Mouse (Mus musculus): ENCODE results near the gene Uap1.

The Uap1 gene

DNA sequence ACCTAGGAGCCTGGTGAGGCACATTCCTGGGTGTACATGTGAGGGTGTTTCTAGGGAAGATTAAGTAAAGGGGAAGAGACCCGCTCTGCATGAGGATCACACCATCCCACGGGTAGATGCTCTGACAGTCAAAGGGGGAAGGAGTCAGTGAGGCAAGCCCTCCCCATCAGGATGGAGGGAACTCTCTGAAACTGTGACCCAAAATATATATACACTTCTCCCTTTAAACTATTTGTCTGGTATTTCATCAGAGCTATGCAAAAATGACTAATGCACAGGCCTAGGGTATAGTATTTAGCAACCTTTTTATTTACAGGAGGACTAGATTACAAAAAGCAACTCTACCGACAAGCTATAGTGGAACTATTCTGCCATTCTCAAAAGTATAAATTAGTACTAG, 9.8 kb downstream of the Uap1 start:
- no peak for DNase-seq (ENCODE audit: low spot score in 2 of 2)

DNA sequence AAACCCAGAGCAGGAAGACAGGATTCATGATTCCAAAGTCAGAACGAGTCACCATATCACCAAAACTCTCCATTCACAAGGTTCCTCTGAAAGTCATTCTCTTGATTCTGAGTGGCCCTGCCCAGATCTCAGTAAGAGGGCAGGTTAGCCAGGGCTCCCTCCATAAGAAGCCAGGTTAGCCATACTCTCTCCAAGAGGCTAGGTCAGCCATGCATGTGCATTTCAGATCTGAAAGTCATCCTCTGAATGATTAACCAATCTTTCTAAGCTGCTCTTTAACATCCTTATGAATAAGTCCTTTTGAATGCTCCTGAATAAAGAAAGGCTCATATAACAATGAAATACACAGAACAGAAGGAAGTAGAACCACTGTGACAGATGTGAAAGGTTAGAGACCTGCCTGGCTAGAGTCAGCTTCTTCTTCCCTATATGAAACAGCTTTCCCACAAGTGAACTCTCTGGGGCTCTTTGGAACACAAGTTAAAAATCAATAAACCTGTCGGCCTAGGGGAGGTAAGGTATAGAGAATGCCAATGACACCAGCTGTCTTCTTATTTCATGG, 10.6 kb downstream of the Uap1 start:
- DNase-seq (ENCODE audit: low spot score in 2 of 2): no peak

DNA sequence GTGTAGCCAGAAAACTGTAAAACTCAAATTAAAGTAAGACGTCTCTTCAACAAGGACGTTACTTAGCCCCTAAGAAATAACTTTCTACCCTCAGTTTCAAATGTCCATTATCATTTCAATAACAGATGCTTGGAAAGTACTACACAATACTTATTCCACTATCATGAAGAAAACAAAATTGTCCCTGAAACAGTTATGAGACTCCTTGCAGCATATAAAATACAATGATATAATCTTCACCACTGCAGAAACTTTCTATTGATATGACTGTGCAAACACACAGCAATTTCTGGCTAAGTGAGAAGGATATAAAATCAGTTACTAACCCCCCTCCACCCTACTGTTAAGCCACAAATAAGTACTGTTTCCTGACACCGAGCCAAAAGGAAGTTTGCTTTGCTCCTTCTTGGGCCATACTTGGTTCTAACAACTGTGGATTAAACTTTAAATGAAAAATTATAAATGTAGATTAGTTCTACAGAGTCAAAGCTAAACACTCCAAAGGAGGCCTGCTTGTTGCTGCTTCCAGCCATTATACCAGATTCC, 11.3 kb downstream of the Uap1 start:
- no peak for DNase-seq (ENCODE audit: low spot score in 2 of 2)

DNA sequence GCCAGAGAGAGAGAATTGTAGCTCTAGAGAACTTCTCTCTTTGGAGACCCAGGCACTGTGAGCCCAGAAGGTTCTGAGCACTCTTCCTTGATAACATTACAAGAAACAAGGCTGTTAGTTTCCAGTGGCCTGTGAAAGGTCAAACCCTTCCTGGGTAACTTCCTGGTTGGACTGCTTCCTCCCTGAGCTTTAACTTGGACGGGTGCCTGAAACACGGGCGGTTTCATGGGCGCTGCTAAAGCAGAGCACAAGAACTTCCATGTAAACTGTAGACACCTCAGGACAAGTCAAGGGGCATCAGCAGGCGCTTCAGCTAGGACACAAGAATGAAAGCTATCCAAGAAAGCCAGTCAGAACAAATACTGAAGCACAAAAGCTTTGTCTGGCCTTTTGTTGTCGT, 12.9 kb downstream of the Uap1 start:
- no peak for DNase-seq (ENCODE audit: low spot score in 2 of 2)

DNA sequence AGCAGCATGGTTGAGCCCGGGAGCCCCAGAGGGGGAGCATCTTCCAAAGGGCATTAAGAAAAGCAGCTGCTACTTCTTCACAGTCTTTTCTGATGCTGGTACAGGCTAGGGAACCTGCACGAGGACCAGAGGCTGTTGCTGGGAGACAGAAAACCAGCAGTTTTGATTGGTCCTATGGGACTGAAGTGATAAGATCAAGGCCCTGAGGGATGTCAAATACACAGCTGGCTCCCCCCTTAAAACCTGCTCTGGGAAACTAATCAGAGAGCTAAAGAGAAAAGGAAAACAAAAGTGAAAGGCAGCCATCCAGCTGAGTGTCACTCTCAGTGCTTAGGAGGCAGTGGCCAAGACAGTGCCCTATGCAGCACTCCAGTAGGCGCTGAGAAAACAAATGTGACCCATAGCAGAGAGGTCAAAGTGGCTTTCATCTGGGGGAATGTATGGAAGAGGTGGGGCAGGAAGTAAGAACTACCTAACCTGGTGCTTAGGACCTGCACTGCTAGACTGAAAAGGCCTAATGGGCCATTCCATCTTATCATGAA, 14.3 kb downstream of the Uap1 start:
- no peak for DNase-seq (ENCODE audit: low spot score in 2 of 2)

DNA sequence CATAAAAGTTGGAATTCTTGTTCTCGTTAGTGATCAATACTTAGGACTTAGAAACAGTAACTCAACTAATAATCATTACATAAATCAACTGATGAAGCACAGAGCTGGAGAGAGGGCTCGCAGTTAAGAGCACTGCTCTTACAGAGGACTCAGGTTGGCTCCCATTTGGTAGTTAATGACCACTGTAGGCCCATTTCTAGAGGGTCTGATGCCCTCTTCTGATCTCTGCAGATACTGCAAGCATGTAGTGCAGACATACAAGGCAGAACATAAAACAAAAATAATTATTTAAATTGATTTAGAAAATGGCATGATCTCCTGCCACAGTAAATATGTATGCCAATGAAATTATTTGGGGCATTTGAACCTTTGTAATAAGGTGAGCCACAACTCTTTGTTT, 15.1 kb downstream of the Uap1 start:
- DNase-seq (ENCODE audit: low spot score in 2 of 2): no peak

DNA sequence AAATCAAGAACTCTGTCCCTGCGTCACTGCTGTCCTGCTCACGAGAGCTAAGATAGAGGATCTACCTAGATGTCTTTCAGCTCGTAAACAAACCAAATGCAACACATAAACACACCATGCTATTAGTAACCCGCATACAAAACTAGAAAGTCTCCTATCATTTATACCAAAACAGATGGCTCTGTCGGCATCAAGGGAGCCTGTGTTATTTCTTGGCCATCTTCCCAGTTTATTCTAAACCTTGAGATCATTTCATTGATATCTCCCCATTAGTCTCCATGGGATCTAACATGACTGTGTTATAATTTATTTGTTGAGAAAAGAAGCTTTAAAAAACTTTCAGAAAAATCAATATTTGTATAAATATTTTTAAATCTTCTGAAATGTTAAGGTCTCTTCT, 19.0 kb downstream of the Uap1 start:
- DNase-seq (ENCODE audit: low spot score in 2 of 2): no peak

DNA sequence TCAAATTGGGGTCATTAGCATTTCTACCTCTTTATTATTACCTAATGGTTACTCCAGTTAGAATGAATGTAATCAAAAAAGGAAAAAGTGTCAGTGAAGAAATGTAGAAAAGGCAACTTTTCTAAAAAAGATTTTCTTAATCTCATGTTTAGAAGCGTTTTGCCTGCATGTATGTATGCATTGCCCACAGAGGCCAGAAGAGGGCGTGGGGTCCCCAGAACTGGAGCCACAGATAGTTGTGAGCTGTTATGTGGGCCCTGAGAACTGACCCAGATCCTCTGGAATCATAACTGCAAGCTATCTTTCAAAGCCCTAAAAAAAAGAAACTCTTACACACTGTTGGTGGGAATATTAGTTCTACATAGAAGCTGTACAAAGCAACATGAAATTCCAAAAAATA, 19.5 kb downstream of the Uap1 start:
- no peak for DNase-seq (ENCODE audit: low spot score in 2 of 2)

DNA sequence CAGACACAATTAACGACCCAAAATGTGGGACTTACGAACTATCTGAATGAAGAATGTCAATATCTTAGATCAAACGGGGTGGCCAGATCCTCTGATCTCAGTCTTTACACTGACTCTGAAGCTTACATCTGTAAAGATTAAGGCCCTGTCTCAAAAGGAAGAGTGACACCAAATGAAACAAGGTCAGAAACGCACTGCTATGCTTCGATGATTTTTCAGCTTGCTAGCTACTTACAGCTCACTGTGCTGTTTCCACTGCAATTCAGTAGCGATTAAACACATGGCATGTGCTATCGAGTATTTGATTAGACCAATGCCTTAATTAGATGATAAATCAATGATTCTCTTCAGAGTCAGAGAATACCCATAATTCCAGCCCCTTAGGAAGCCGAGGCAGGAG, 20.8 kb downstream of the Uap1 start:
- DNase-seq (ENCODE audit: low spot score in 2 of 2): no peak

DNA sequence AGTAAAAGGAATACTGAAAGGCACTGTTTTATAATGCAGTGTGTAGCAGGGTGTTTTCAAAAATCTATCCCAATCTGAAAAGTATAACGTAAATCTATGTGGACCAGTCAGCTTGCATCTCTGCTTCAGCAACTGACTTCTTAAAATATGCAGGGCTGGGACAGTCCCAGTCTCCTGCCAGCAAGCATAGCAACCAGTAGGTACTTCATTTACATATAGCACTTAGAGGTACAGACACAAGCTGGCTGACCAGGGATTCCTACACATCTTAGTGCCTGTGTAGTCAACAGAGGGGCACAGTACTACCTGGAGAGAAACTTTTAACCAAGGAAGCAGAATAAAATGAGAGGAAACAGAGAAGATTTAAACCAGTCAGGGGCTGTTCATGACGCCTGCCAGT, 22.2 kb downstream of the Uap1 start:
- peak in 1 of 2 experiments; percentile 9 for DNase-seq (ENCODE audit: low spot score in 2 of 2)

DNA sequence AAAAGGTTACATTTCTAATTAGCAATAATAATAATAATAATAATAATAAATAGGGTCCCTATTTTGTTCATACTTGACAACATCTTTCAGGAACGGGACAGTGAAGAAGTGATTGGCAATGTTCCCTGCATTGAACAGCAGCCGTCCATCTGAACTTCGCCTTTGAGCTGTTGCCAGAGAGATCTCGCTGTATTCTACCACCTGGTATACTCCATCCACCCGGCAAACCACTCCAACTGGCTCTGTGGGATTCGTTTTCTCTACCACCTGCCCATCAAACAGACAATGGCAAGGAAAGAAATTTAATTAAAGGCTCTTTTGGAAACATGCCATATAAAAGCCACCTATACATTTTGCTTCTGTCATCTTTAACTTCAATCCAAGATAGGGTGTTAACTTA, 23.9 kb downstream of the Uap1 start:
- no peak for DNase-seq (ENCODE audit: low spot score in 2 of 2)

DNA sequence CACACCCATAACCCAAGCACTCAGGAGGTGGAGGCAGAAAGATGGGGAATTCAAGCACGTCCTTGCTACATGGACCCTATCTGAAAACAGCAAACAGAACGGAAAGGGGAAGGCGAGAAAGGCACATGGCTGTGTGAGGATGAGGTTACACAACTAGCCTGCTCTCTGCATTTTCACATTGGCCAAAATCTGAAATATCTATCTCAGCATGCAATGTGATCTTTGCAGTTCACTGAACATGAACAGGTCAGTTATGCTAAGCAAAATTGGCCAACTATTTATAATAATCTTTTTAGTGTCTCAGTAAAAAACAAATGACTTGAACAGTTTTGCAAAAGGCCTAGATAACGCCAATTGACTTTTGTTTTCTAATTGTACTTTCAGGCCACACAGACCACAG, 25.0 kb downstream of the Uap1 start:
- no peak for DNase-seq (ENCODE audit: low spot score in 2 of 2)

DNA sequence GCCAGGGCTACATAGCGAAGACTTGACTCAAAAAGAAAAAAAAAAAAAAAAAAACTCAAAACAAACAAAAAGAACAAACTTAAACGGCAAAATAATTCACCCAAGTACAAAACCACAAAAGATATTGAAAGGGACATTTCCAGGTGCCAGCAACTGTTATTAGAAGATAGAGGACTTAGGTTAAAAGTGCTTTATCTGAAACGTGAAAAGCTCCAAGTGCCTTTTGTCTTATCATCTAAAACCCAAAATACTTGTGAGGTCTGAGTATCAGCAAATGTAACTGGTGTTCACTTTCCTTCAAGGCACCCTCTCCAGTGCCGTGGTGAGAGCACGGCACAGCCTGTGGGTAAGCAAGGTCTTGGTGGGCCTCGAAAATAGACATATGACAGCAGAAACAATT, 26.2 kb downstream of the Uap1 start:
- DNase-seq (ENCODE audit: low spot score in 2 of 2): no peak

DNA sequence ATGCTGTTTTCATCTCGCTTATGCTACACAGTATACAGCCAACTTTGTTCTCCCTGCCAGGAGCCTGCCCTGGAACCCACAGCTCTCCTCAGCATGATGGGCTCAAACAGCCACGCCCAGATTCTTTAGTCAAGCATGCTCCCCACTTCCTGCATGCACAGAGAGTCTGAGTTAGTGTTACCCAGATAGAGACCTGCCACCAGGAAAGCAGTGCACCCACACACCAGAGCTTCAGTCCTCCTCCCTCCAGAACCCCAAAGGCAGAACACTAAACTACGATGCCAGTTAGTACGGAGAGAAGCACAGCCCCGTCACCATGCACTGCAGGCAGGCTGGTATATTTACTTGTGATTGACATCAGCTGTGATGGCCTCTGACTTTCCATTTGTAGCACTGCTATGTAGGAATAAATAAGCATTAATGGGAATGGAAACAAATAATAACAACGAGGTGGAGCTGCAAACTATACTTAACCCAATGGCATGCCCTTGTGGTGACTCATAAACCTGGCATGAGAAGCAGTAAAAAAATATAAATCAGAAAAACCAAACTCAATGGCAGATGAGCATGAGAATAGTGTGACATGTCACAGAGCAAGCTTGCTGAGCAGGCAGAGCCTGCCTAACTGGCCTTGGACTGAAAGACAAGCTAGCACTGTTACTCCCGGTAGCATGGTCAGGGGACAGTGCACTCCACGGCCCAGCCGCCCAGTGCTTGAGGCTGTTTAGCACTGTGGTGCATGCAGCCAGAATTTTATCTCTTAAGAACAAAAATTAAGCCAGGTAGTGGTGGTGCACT, 26.9 kb downstream of the Uap1 start:
- peak in 1 of 2 experiments; percentile 30 for DNase-seq (ENCODE audit: low spot score in 2 of 2)

DNA sequence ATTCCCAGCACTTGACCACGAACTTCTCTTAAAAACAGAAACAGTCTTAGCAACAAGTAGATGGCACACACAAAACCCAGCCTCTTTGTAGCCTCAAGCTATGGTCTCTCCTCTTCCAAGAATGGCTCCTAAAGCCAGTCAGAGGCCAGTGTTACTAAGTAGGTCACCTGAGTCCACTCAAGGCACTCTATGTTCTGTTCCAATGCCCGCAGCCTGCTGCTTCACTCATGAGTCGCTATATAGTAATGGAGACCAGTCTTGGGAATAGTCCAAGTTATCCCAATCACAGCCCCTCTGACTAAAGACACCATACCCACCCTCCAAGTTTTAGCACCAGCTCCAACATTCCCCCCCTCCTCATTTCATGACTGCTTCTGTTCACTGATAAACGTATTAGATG, 29.2 kb downstream of the Uap1 start:
- DNase-seq (ENCODE audit: low spot score in 2 of 2): no peak

DNA sequence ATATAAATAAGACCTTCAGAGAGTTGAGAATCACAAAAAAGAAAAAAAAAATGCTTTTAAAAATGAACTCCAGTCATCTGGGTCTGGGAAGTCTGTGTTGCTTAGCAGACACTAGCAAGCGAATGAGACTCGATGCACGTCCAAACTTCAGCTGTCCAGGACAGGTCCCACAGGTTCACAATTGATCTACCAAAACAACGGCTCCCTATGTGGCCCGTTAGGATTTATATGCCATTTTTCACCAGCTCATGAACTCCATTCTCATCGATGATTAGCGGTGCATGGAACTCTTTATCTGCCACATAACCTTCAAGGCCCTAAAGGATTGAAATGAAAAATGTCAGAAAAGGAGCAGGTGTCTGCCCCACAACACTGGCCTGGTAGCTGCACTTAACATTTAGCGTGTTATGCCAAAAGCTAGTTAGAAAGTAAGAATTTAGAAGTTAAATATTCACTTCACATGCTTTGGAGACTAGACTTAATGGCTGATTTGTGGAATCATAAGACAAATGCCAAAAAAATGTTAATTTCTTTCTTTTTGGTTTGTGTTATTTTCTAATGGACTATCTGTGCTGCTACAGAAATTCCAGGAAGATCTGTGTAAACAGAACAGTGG, 32.4 kb downstream of the Uap1 start:
- no peak for DNase-seq (ENCODE audit: low spot score in 2 of 2)

DNA sequence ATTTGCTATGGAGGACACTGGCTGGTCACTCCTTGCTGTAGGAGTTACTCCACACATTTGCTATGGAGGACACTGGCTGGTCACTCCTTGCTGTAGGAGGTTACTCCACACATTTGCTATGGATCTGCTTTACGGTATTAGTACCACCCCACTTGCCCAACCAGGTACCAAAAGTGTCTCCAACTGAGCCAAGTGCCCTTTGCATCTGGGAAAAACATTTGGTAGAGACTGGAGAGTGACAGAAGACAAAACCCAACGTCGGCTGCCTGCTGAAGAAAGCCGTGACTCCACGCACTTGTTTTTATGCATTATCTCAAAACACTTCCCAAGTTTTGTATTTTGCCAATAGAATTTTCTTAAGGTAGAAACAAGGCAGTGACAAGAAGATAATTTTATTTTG, 33.1 kb downstream of the Uap1 start:
- DNase-seq (ENCODE audit: low spot score in 2 of 2): no peak

DNA sequence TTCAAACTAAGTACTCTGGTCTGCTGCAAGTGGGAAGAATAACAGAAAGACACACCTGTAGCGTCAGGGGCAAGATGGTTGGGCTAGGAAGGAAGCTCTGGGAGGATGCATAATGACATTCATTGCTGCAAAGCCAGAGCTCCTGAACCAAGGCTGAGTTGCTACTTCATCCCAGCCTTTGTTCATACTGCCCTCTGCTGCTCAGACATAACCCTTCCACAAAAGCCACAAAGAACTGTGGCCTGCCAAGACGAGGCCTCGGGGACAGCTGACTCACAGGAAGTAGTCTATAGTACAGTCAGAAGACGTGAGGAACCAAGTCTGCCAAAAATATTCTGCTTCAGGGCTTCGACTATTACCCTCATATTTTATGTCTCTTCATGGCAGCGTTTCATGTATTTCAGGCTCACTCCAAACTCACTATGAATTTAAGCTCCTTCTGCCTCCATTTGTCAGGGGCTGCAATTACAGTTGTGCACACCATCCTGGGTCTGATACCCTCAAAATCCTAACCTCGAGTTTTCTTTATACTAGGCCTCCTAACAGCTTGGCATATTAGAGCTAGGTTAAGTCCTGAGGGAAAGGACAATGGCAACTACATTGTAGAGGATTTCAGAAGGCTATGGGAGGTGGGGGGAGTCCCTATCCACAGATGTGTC, 38.3 kb downstream of the Uap1 start:
- DNase-seq (ENCODE audit: low spot score in 2 of 2): peak; percentile 58 to 62

DNA sequence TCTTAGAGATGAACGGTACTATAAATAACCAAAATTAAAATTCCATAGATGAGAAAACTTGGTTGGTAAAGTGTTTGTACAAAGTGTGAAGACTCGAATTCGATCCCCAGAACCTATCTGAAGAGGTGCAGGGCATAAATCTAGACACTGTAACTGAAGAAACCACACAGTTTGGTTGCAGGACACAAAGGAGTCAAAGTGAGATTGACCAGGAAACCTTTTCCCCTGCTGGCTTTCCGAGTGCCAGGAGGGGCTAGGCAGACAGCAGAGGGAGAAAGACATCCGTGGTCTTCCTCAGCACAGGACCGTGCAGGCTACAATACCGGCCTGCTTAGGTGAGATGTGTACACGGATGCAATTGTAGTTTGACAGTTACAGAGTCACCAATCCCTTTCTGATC, 40.5 kb downstream of the Uap1 start:
- DNase-seq (ENCODE audit: low spot score in 2 of 2): no peak

DNA sequence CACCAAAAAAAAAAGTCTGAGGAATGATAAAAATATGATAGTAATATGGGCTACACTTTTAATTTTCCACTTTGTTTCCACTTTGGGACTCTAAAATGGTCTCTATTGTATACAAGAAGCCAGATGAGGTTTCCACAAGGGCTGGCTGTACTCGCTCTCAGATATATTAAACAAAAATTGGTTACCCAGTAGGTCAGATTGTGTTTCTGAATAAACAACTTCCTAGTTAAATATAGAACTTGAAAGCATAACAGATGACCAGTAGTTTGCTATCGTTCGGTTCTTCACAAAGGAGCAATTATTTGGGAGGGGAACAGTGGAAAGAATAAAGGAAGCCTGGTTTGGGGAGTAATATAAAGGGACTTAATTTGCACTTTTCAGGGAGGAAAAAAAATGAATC, 43.8 kb downstream of the Uap1 start:
- DNase-seq (ENCODE audit: low spot score in 2 of 2): no peak

DNA sequence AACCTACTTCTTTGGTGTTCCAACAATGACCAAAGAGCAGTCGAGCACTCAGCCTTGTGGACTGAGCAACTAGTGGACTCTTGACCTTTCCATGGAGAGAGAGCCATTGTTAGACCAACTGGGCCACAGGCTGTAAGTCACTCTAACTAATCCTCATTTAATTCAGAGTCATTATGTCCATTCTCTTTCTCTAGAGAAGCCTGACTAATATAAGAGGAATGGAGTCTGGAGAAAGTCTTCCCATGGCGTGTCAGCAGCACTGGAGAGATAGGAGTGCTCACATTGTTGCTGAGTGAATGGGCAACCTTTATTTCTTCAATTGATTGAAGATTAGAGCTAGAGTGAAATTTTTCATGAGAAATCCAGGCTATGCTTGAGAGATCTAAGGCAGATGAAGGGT, 50.1 kb downstream of the Uap1 start:
- no peak for DNase-seq (ENCODE audit: low spot score in 2 of 2)

DNA sequence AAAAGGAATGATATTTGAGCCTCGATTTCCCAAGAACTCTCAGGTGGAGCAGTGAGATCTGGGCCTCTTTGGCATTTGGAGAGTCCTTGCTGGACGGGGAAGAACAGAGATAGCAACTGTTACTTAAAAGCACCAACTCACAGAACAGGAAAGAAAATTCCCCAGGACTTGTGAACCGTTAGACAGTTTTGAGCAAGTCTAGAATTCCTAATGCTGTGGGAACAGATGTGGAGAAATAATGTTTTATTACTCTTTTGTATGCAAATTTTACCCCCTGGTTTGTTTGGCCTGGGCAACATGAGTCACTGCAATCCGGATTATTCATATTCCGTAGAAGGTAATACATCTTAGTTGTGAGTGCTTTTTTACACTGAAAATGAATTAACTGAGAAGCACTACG, 61.1 kb downstream of the Uap1 start:
- no peak for DNase-seq (ENCODE audit: low spot score in 2 of 2)

Measured in natural killer cell, adult 2 months (primary cell).